17 mouse cellular contexts compared by ENCODE assay signal in the genomic region with DNA sequence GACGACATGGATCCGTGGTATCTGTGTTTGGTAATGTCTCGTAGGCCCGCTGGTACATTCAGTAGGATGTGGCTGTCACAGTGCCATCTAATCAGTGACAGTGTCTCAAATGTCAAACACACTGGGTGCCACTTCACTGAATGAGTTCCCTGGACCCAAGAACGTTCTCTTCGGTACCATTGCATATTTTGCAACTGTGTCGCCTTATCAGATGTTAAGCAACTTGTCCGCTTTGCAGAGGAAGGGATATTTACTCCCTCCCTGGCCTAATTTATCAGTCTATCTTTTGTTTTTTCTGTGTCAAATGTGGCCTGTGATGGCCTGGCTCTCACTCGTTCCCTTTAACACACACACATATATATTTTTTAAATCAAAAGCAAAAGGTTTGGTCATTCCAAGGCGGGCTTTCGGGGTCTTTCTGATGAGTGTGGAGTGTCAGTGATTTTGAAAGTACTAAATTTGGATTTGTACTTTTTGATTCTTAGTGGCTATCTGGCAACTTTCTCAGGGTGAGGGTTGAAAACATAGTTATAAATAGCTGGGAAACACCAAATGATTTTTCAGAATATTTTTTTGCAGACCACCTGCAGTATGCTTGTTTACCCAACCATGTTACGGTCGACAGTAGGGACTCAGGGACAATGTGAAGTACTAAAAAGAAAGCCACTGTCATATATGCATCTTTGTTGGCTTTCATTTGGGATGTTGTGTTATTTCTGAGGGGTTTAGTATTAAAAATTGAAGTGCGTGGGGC.
DNase-seq lines count a peak whose midpoint lies in the region; ATAC-seq and TF ChIP-seq lines count a peak whose summit lies in the region.
"Had no signal": no experiment of that assay in that cellular context is flagged by ENCODE, and none has a peak within 500 bp of the region (broad histone marks: within the 10 kb centered on the region; RNA-seq: fewer than 3 reads in every experiment).

No protein-coding gene starts in this region.

- H3K9ac ChIP-seq in kidney, postnatal 0 days (ENCODE audit: low read depth, low read length) = no peak overlapping the region
- H3K9ac ChIP-seq: neural tube, embryonic 12.5 days had no signal

- DNase-seq in kidney, postnatal 0 days (ENCODE audit: low spot score) = no peak
- no peak for DNase-seq in kidney, adult 9 months
- no peak for DNase-seq in thymus, adult 2 months
- DNase-seq in thymus, adult 18-20 months = no peak
- peak; percentile 30 for DNase-seq in lung, postnatal 36 days
- no peak for DNase-seq in neural tube, embryonic 10.5 days (ENCODE audit: extremely low spot score, low spot score)
- DNase-seq: adrenal gland, adult 8-10 months; cerebellum, adult 11-12 months; cerebellum, postnatal 25 days; heart, postnatal 4 days; kidney, adult 11 months had no signal

- H3K27me3 ChIP-seq in kidney, postnatal 0 days (ENCODE audit: insufficient read depth, low read length) = no peaks in the 10 kb centered on the region
- H3K27me3 ChIP-seq in thymus, adult 2 months (ENCODE audit: control insufficient read depth, insufficient read depth, low read length) = no peaks in the 10 kb centered on the region
- H3K27me3 ChIP-seq: neural tube, embryonic 12.5 days had no signal

- no peaks in the 10 kb centered on the region for H3K9me3 ChIP-seq in kidney, postnatal 0 days (replicated peaks; ENCODE audit: low read length)
- H3K9me3 ChIP-seq: midbrain, embryonic 10.5 days; neural tube, embryonic 12.5 days had no signal

- no peaks in the 10 kb centered on the region for H3K36me3 ChIP-seq in kidney, postnatal 0 days (ENCODE audit: insufficient read depth, low read length)
- H3K36me3 ChIP-seq in thymus, adult 2 months (ENCODE audit: control insufficient read depth, insufficient read depth, low read length) = no peaks in the 10 kb centered on the region
- H3K36me3 ChIP-seq: midbrain, embryonic 10.5 days; neural tube, embryonic 12.5 days had no signal

- no peak for TF ChIP-seq POLR2A in thymus, adult 2 months (IDR thresholded peaks at IDR 0.05; ENCODE audit: control insufficient read depth, extremely low read depth, insufficient read depth, low read length, poor library complexity)
- no peak for TF ChIP-seq POLR2A in bone marrow, adult 2 months (IDR thresholded peaks at IDR 0.05; ENCODE audit: borderline replicate concordance, control insufficient read depth, low read depth, low read length)

- 0 out of 2 replicates have a peak, but pooled peaks cover 11% of the 10 kb centered on the region for H3K4me1 ChIP-seq in kidney, postnatal 0 days (replicated peaks; ENCODE audit: insufficient read depth, low read length)
- H3K4me1 ChIP-seq in thymus, adult 2 months (replicated peaks; ENCODE audit: control insufficient read depth, insufficient read depth, low read length) = peaks cover 5% of the 10 kb centered on the region
- no peaks in the 10 kb centered on the region; the same call in 1 of the 2 replicates for H3K4me1 ChIP-seq in bone marrow, adult 2 months (ENCODE audit: control insufficient read depth, insufficient read depth, low read length)
- H3K4me1 ChIP-seq: neural tube, embryonic 12.5 days had no signal

- 70% methylated on average over 14 of the region's 14 CpGs for WGBS in kidney, postnatal 0 days
- WGBS in thymus, adult 2 months = 94% methylated on average over 14 of the region's 14 CpGs
- 65% methylated on average over 14 of the region's 14 CpGs for WGBS in bone marrow, adult 2 months

- no peak for TF ChIP-seq CTCF in kidney, postnatal 0 days (IDR thresholded peaks at IDR 0.05; ENCODE audit: low read depth)
- TF ChIP-seq CTCF in thymus, adult 2 months (IDR thresholded peaks at IDR 0.05; ENCODE audit: borderline replicate concordance, control insufficient read depth, extremely low read depth, insufficient read depth, low read length, poor library complexity) = no peak
- no peak for TF ChIP-seq CTCF in bone marrow, adult 2 months (IDR thresholded peaks at IDR 0.05; ENCODE audit: control insufficient read depth, insufficient read depth, low read length)

- peak overlapping the region; percentile 87; the same call in 1 of the 2 replicates for H3K27ac ChIP-seq in kidney, postnatal 0 days
- H3K27ac ChIP-seq in thymus, adult 2 months (ENCODE audit: control insufficient read depth, insufficient read depth, low read length) = peak overlapping the region; percentile 15; the same call in 1 of the 2 replicates
- peak overlapping the region; percentile 75 for H3K27ac ChIP-seq in bone marrow, adult 2 months (ENCODE audit: control insufficient read depth, insufficient read depth, low read depth, low read length, poor library complexity)
- H3K27ac ChIP-seq: midbrain, embryonic 10.5 days; neural tube, embryonic 12.5 days had no signal

- ATAC-seq in kidney, postnatal 0 days (replicated peaks; ENCODE audit: low FRiP score, low read depth) = no peak
- ATAC-seq: forebrain, embryonic 14.5 days; hindbrain, embryonic 16.5 days had no signal

- no peak overlapping the region for H3K4me2 ChIP-seq in kidney, postnatal 0 days (ENCODE audit: low read length)
- H3K4me2 ChIP-seq: neural tube, embryonic 12.5 days had no signal

- H3K4me3 ChIP-seq in kidney, postnatal 0 days (replicated peaks; ENCODE audit: low read depth, low read length) = no peak overlapping the region
- H3K4me3 ChIP-seq in thymus, adult 2 months (ENCODE audit: control insufficient read depth, insufficient read depth, low read length) = no peak overlapping the region
- no peak overlapping the region for H3K4me3 ChIP-seq in bone marrow, adult 2 months (replicated peaks; ENCODE audit: control insufficient read depth, low read depth, low read length)
- H3K4me3 ChIP-seq: erythroblast, embryonic 14.5 days; midbrain, embryonic 10.5 days; neural tube, embryonic 12.5 days had no signal

Comparison
In these comparisons a context has a peak if more than half of its experiments do, and no peak if none do; other contexts are left out.
1. H3K27ac ChIP-seq: peak in every context shown above with its lines; median percentile 87 in kidney, postnatal 0 days; 75 in bone marrow, adult 2 months; 15 in thymus, adult 2 months.